ENCODE assay signal across 10 mouse cellular contexts in the genomic region with DNA sequence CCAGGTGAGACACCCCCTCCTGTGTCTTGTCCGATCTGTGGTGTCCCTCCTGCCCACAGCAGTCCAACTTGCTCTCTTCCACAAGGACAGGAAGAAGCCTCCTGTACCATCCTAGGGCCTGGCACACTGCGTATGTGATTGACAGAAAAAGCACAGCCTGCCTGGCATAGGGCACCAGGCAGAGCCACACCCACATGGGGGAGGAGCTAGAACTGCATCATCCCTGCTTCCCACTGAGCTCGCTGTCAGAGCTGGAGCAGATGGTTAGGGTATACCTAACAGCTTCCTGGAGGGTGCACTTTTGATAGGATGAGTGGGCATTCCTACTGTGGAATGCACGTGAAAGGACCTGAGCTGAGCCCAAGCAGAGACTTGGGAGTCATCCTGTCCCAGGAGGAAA. TPM values are rescaled to one million over a fixed set of nuclear protein-coding genes. Genes with fewer than 3 reads are reported as not detected.
DNase-seq lines count a peak whose midpoint lies in the region; ATAC-seq and TF ChIP-seq lines count a peak whose summit lies in the region.
"Had no signal": no experiment of that assay in that cellular context is flagged by ENCODE, and none has a peak within 500 bp of the region (broad histone marks: within the 10 kb centered on the region; RNA-seq: fewer than 3 reads in every experiment).

No protein-coding gene starts in this region.

- ATAC-seq in erythroblast, adult 5-6 weeks (replicated peaks; ENCODE audit: low FRiP score, poor library complexity, severe bottlenecking), result peak; percentile 34
- ATAC-seq in hindbrain, postnatal 0 days, result peak; percentile 80
- peak; percentile 83 for ATAC-seq in midbrain, postnatal 0 days (ENCODE audit: low FRiP score)
- ATAC-seq in lung, postnatal 0 days, result no peak

- TF ChIP-seq CTCF in hindbrain, postnatal 0 days (IDR thresholded peaks at IDR 0.05; ENCODE audit: low read depth), result no peak
- TF ChIP-seq CTCF in midbrain, postnatal 0 days (IDR thresholded peaks at IDR 0.05), result no peak
- TF ChIP-seq CTCF in lung, postnatal 0 days (IDR thresholded peaks at IDR 0.05), result no peak

- H3K27me3 ChIP-seq in hindbrain, postnatal 0 days (ENCODE audit: insufficient read depth, low read length), result no peaks in the 10 kb centered on the region
- H3K27me3 ChIP-seq in midbrain, postnatal 0 days (ENCODE audit: insufficient read depth, low read length), result no peaks in the 10 kb centered on the region
- no peaks in the 10 kb centered on the region for H3K27me3 ChIP-seq in lung, postnatal 0 days (replicated peaks; ENCODE audit: insufficient read depth, low read length)

- no peaks in the 10 kb centered on the region for H3K9me3 ChIP-seq in hindbrain, postnatal 0 days (ENCODE audit: low read length)
- no peaks in the 10 kb centered on the region for H3K9me3 ChIP-seq in midbrain, postnatal 0 days (ENCODE audit: low read length)
- no peaks in the 10 kb centered on the region for H3K9me3 ChIP-seq in lung, postnatal 0 days (ENCODE audit: low read length)
- H3K9me3 ChIP-seq: limb, embryonic 15.5 days; stomach, embryonic 15.5 days had no signal

- H3K4me3 ChIP-seq in hindbrain, postnatal 0 days (ENCODE audit: low read length), result no peak overlapping the region
- no peak overlapping the region for H3K4me3 ChIP-seq in midbrain, postnatal 0 days (ENCODE audit: low read depth, low read length)
- no peak overlapping the region for H3K4me3 ChIP-seq in lung, postnatal 0 days (ENCODE audit: low read depth, low read length)
- H3K4me3 ChIP-seq: limb, embryonic 15.5 days; stomach, embryonic 15.5 days had no signal

- H3K36me3 ChIP-seq in hindbrain, postnatal 0 days (ENCODE audit: insufficient read depth, low read length), result 0 out of 2 replicates have a peak, but pooled peaks cover 3% of the 10 kb centered on the region
- peaks cover 8% of the 10 kb centered on the region; the same call in 1 of the 2 replicates for H3K36me3 ChIP-seq in midbrain, postnatal 0 days (ENCODE audit: insufficient read depth, low read length)
- no peaks in the 10 kb centered on the region for H3K36me3 ChIP-seq in lung, postnatal 0 days (ENCODE audit: insufficient read depth, low read length)

- no peak overlapping the region for H3K27ac ChIP-seq in hindbrain, postnatal 0 days
- no peak overlapping the region for H3K27ac ChIP-seq in midbrain, postnatal 0 days (ENCODE audit: low read depth, low read length)
- no peak overlapping the region for H3K27ac ChIP-seq in lung, postnatal 0 days (ENCODE audit: low read length)
- H3K27ac ChIP-seq: limb, embryonic 15.5 days; stomach, embryonic 15.5 days had no signal

- H3K4me1 ChIP-seq in hindbrain, postnatal 0 days (ENCODE audit: insufficient read depth, low read length), result peaks cover 11% of the 10 kb centered on the region; the same call in 1 of the 2 replicates
- 0 out of 2 replicates have a peak, but pooled peaks cover 3% of the 10 kb centered on the region for H3K4me1 ChIP-seq in midbrain, postnatal 0 days (ENCODE audit: insufficient read depth, low read length)
- H3K4me1 ChIP-seq in lung, postnatal 0 days (ENCODE audit: insufficient read depth, low read depth, low read length), result no peaks in the 10 kb centered on the region

- DNase-seq in kidney, postnatal 14 days, result peak; percentile 34
- no peak for DNase-seq in kidney, adult 11 months
- peak; percentile 73 for DNase-seq in hindbrain, postnatal 0 days (ENCODE audit: low spot score)
- peak; percentile 68 for DNase-seq in midbrain, postnatal 0 days (ENCODE audit: low spot score)
- no peak for DNase-seq in lung, postnatal 0 days (ENCODE audit: low spot score)
- DNase-seq in cerebellum, adult 11 months, result no peak
- DNase-seq in Muller cell, postnatal 12 days (ENCODE audit: inconsistent ontology term), result no peak

- H3K9ac ChIP-seq in hindbrain, postnatal 0 days (replicated peaks; ENCODE audit: low read length), result no peak overlapping the region
- no peak overlapping the region for H3K9ac ChIP-seq in midbrain, postnatal 0 days (replicated peaks; ENCODE audit: low read length, poor library complexity, severe bottlenecking)
- H3K9ac ChIP-seq in lung, postnatal 0 days (replicated peaks; ENCODE audit: low read depth), result no peak overlapping the region
- H3K9ac ChIP-seq: limb, embryonic 15.5 days; stomach, embryonic 15.5 days had no signal

- H3K4me2 ChIP-seq in hindbrain, postnatal 0 days (ENCODE audit: low read depth, low read length), result no peak overlapping the region
- H3K4me2 ChIP-seq in midbrain, postnatal 0 days (ENCODE audit: low read depth, low read length, poor library complexity, severe bottlenecking), result no peak overlapping the region
- no peak overlapping the region for H3K4me2 ChIP-seq in lung, postnatal 0 days (replicated peaks; ENCODE audit: low read depth, low read length)
- H3K4me2 ChIP-seq: limb, embryonic 15.5 days; stomach, embryonic 15.5 days had no signal

- WGBS in hindbrain, postnatal 0 days, result 33% methylated on average over 4 of the region's 4 CpGs
- WGBS in midbrain, postnatal 0 days, result 36% methylated on average over 4 of the region's 4 CpGs
- WGBS in lung, postnatal 0 days, result 56% methylated on average over 4 of the region's 4 CpGs

- no peak for TF ChIP-seq EP300 in lung, postnatal 0 days (IDR thresholded peaks at IDR 0.05)

RNA-seq across cellular contexts. Expression of a gene that starts 9.5 kb away (rescaled TPM):
- total RNA-seq in erythroblast, adult 5-6 weeks (2015; ENCODE audit: low replicate concordance), result not detected in 2 replicates
- total RNA-seq in erythroblast, adult 5-6 weeks (2017; ENCODE audit: low replicate concordance), result 0.43 and 5.3 TPM in 2 replicates
- total RNA-seq in hindbrain, postnatal 0 days (2014; rRNA removed), result 2.0 and 3.4 TPM in 2 replicates
- polyA plus RNA-seq in hindbrain, postnatal 0 days (2015; fragmentation: Nextera tagmentation; extraction: Ambion mirVana), result 1.7 and 2.2 TPM in 2 replicates
- 2.0 and 9.0 TPM in 2 replicates for total RNA-seq in midbrain, postnatal 0 days (2014; rRNA removed)
- 1.2 and 1.4 TPM in 2 replicates for polyA plus RNA-seq in midbrain, postnatal 0 days (2015; fragmentation: Nextera tagmentation; extraction: Ambion mirVana)
- 4.5 TPM in 2 replicates for polyA plus RNA-seq in lung, postnatal 0 days (2015; fragmentation: Nextera tagmentation; extraction: Ambion mirVana)

RNA-seq across cellular contexts. Expression of a gene that starts 20.5 kb away (rescaled TPM):
- total RNA-seq in erythroblast, adult 5-6 weeks (2015; ENCODE audit: low replicate concordance), result 0.19 TPM in 1 of 2 replicates, not detected in the other
- total RNA-seq in erythroblast, adult 5-6 weeks (2017; ENCODE audit: low replicate concordance), result 0.14 TPM in 1 of 2 replicates, not detected in the other
- total RNA-seq in hindbrain, postnatal 0 days (2014; rRNA removed), result 286 and 304 TPM in 2 replicates
- 71.5 and 77.0 TPM in 2 replicates for polyA plus RNA-seq in hindbrain, postnatal 0 days (2015; fragmentation: Nextera tagmentation; extraction: Ambion mirVana)
- 238 and 337 TPM in 2 replicates for total RNA-seq in midbrain, postnatal 0 days (2014; rRNA removed)
- 86.8 and 92.9 TPM in 2 replicates for polyA plus RNA-seq in midbrain, postnatal 0 days (2015; fragmentation: Nextera tagmentation; extraction: Ambion mirVana)
- polyA plus RNA-seq in lung, postnatal 0 days (2015; fragmentation: Nextera tagmentation; extraction: Ambion mirVana), result 7.2 and 7.7 TPM in 2 replicates

RNA-seq across cellular contexts. Expression of a gene that starts 24.3 kb away (rescaled TPM):
- total RNA-seq in erythroblast, adult 5-6 weeks (2015; ENCODE audit: low replicate concordance), result 214 and 246 TPM in 2 replicates
- total RNA-seq in erythroblast, adult 5-6 weeks (2017; ENCODE audit: low replicate concordance), result 60.4 and 72.2 TPM in 2 replicates
- total RNA-seq in hindbrain, postnatal 0 days (2014; rRNA removed), result 579 and 615 TPM in 2 replicates
- 637 and 643 TPM in 2 replicates for polyA plus RNA-seq in hindbrain, postnatal 0 days (2015; fragmentation: Nextera tagmentation; extraction: Ambion mirVana)
- 607 and 625 TPM in 2 replicates for total RNA-seq in midbrain, postnatal 0 days (2014; rRNA removed)
- polyA plus RNA-seq in midbrain, postnatal 0 days (2015; fragmentation: Nextera tagmentation; extraction: Ambion mirVana), result 667 and 754 TPM in 2 replicates
- polyA plus RNA-seq in lung, postnatal 0 days (2015; fragmentation: Nextera tagmentation; extraction: Ambion mirVana), result 346 TPM in 2 replicates

RNA-seq across cellular contexts. Expression of a gene that starts 28.5 kb away (rescaled TPM):
- 161 and 176 TPM in 2 replicates for total RNA-seq in erythroblast, adult 5-6 weeks (2015; ENCODE audit: low replicate concordance)
- total RNA-seq in erythroblast, adult 5-6 weeks (2017; ENCODE audit: low replicate concordance), result 245 and 274 TPM in 2 replicates
- 107 and 132 TPM in 2 replicates for total RNA-seq in hindbrain, postnatal 0 days (2014; rRNA removed)
- 79.7 and 82.9 TPM in 2 replicates for polyA plus RNA-seq in hindbrain, postnatal 0 days (2015; fragmentation: Nextera tagmentation; extraction: Ambion mirVana)
- total RNA-seq in midbrain, postnatal 0 days (2014; rRNA removed), result 71.2 and 105 TPM in 2 replicates
- polyA plus RNA-seq in midbrain, postnatal 0 days (2015; fragmentation: Nextera tagmentation; extraction: Ambion mirVana), result 58.7 and 70.5 TPM in 2 replicates
- 17.3 and 19.1 TPM in 2 replicates for polyA plus RNA-seq in lung, postnatal 0 days (2015; fragmentation: Nextera tagmentation; extraction: Ambion mirVana)

RNA-seq across cellular contexts. Expression of a gene that starts 29.0 kb away (rescaled TPM):
- total RNA-seq in erythroblast, adult 5-6 weeks (2015; ENCODE audit: low replicate concordance), result 0.96 and 2.9 TPM in 2 replicates
- total RNA-seq in erythroblast, adult 5-6 weeks (2017; ENCODE audit: low replicate concordance), result 0.51 and 1.5 TPM in 2 replicates
- 21.2 and 24.8 TPM in 2 replicates for total RNA-seq in hindbrain, postnatal 0 days (2014; rRNA removed)
- 13.5 and 14.1 TPM in 2 replicates for polyA plus RNA-seq in hindbrain, postnatal 0 days (2015; fragmentation: Nextera tagmentation; extraction: Ambion mirVana)
- 13.8 and 23.3 TPM in 2 replicates for total RNA-seq in midbrain, postnatal 0 days (2014; rRNA removed)
- polyA plus RNA-seq in midbrain, postnatal 0 days (2015; fragmentation: Nextera tagmentation; extraction: Ambion mirVana), result 13.3 and 15.9 TPM in 2 replicates
- polyA plus RNA-seq in lung, postnatal 0 days (2015; fragmentation: Nextera tagmentation; extraction: Ambion mirVana), result 7.8 and 8.6 TPM in 2 replicates

Comparison
In these comparisons a context has a peak if more than half of its experiments do, and no peak if none do; other contexts are left out.
1. DNase-seq: peak in kidney, postnatal 14 days (single experiment), hindbrain, postnatal 0 days (single experiment) and midbrain, postnatal 0 days (single experiment); none in kidney, adult 11 months (single experiment), lung, postnatal 0 days (single experiment), cerebellum, adult 11 months (single experiment) and Muller cell, postnatal 12 days (single experiment).
2. RNA of a gene that starts 20.5 kb away (total RNA-seq): 238 to 337 TPM in midbrain, postnatal 0 days and 286 to 304 TPM in hindbrain, postnatal 0 days; 0.14 to 0.19 TPM in erythroblast, adult 5-6 weeks; every median in the first group is over 100 times any median in the second.